ENCODE assay signal across 9 mouse cellular contexts in genomic region chr10:76835497-76836357, GRCm38 (mm10).
DNase-seq lines count a peak whose midpoint lies in the region; ATAC-seq and TF ChIP-seq lines count a peak whose summit lies in the region.
"Had no signal": no experiment of that assay in that cellular context is flagged by ENCODE, and none has a peak within 500 bp of the region (broad histone marks: within the 10 kb centered on the region; RNA-seq: fewer than 3 reads in every experiment).

No protein-coding gene starts in this region.

- no peak overlapping the region for H3K4me3 ChIP-seq in ES-Bruce4 (ENCODE audit: low read depth, low read length)
- no peak overlapping the region for H3K4me3 ChIP-seq in forebrain, embryonic 13.5 days
- H3K4me3 ChIP-seq in lung, embryonic 14.5 days (ENCODE audit: low read depth, low read length) = no peak overlapping the region
- H3K4me3 ChIP-seq: heart, embryonic 15.5 days had no signal

- ATAC-seq in forebrain, embryonic 13.5 days = peak; percentile 75
- ATAC-seq in lung, embryonic 14.5 days (ENCODE audit: insufficient read depth) = 0 out of 2 replicates have a peak, but pooled peaks have one; percentile 21

- intact Hi-C loops in heart, postnatal 14 days (cut with DNase I) = loop anchor here (1.0 to 5.0 kb wide), 4 partner anchors 132 to 417 kb away; no protein-coding TSS in a partner anchor

- H3K27me3 ChIP-seq in ES-Bruce4 (ENCODE audit: control insufficient read depth, insufficient read depth, low read length, poor library complexity, severe bottlenecking) = no peaks in the 10 kb centered on the region
- H3K27me3 ChIP-seq in forebrain, embryonic 13.5 days = no peaks in the 10 kb centered on the region
- no peaks in the 10 kb centered on the region for H3K27me3 ChIP-seq in lung, embryonic 14.5 days (ENCODE audit: insufficient read depth, low read length)

- no peak for TF ChIP-seq EP300 in ES-Bruce4 (IDR thresholded peaks at IDR 0.05; ENCODE audit: insufficient read depth, low read depth, low read length)

- WGBS in forebrain, embryonic 13.5 days = 62% methylated on average over 14 of the region's 14 CpGs
- WGBS in lung, embryonic 14.5 days = 52% methylated on average over 14 of the region's 14 CpGs

- TF ChIP-seq POLR2A in ES-Bruce4 (IDR thresholded peaks at IDR 0.05; ENCODE audit: insufficient read depth, low read length) = no peak

- no peak overlapping the region for H3K9ac ChIP-seq in ES-Bruce4 (ENCODE audit: low read depth, poor library complexity, severe bottlenecking)
- no peak overlapping the region for H3K9ac ChIP-seq in forebrain, embryonic 13.5 days
- no peak overlapping the region for H3K9ac ChIP-seq in lung, embryonic 14.5 days
- H3K9ac ChIP-seq: heart, embryonic 15.5 days had no signal

- no peaks in the 10 kb centered on the region for H3K4me1 ChIP-seq in ES-Bruce4 (ENCODE audit: control insufficient read depth, insufficient read depth, low read length)
- H3K4me1 ChIP-seq in forebrain, embryonic 13.5 days = no peaks in the 10 kb centered on the region
- no peaks in the 10 kb centered on the region for H3K4me1 ChIP-seq in lung, embryonic 14.5 days (ENCODE audit: insufficient read depth)

- no peak overlapping the region for H3K4me2 ChIP-seq in forebrain, embryonic 13.5 days
- no peak overlapping the region for H3K4me2 ChIP-seq in lung, embryonic 14.5 days
- H3K4me2 ChIP-seq: heart, embryonic 15.5 days had no signal

- no peaks in the 10 kb centered on the region for H3K36me3 ChIP-seq in ES-Bruce4 (ENCODE audit: control insufficient read depth, insufficient read depth, low read length, poor library complexity, severe bottlenecking)
- H3K36me3 ChIP-seq in forebrain, embryonic 13.5 days (ENCODE audit: poor library complexity, severe bottlenecking) = no peaks in the 10 kb centered on the region
- no peaks in the 10 kb centered on the region for H3K36me3 ChIP-seq in lung, embryonic 14.5 days (ENCODE audit: insufficient read depth)
- H3K36me3 ChIP-seq: heart, embryonic 15.5 days had no signal

- H3K9me3 ChIP-seq in ES-Bruce4 (replicated peaks; ENCODE audit: control insufficient read depth, insufficient read depth, low read length, poor library complexity, severe bottlenecking) = no peaks in the 10 kb centered on the region
- H3K9me3 ChIP-seq in forebrain, embryonic 13.5 days (replicated peaks) = no peaks in the 10 kb centered on the region
- H3K9me3 ChIP-seq in lung, embryonic 14.5 days (ENCODE audit: low read depth, low read length) = no peaks in the 10 kb centered on the region
- H3K9me3 ChIP-seq: heart, embryonic 15.5 days had no signal

- DNase-seq in c-Kit-positive CD71-positive TER-119-negative erythroid progenitor cells, embryonic 14.5 days (ENCODE audit: low read depth) = peak; percentile 50
- peak; percentile 85 to 90 for DNase-seq in heart, postnatal 14 days
- peak; percentile 92 to 93 for DNase-seq in kidney, postnatal 4 days
- peak; percentile 95 for DNase-seq in lung, embryonic 14.5 days
- DNase-seq in ovary, adult 18-20 months (ENCODE audit: low spot score) = peak; percentile 42
- peak; percentile 20 to 49 for DNase-seq in thymus, adult 18-20 months

- peak; percentile 98 for TF ChIP-seq CTCF in ES-Bruce4 (IDR thresholded peaks at IDR 0.05; ENCODE audit: low read depth, low read length)
- TF ChIP-seq CTCF in lung, embryonic 14.5 days (IDR thresholded peaks at IDR 0.05; ENCODE audit: low read depth) = peak; percentile 100

- no peak overlapping the region for H3K27ac ChIP-seq in ES-Bruce4 (ENCODE audit: insufficient read depth, low read length)
- no peak overlapping the region for H3K27ac ChIP-seq in forebrain, embryonic 13.5 days
- H3K27ac ChIP-seq in lung, embryonic 14.5 days (ENCODE audit: low read depth) = no peak overlapping the region
- H3K27ac ChIP-seq: heart, embryonic 15.5 days had no signal

Comparison
In these comparisons a context has a peak if more than half of its experiments do, and no peak if none do; other contexts are left out.
1. DNase-seq: peak in every context shown above with its lines; median percentile 95 in lung, embryonic 14.5 days; 92 in kidney, postnatal 4 days; 88 in heart, postnatal 14 days; 50 in c-Kit-positive CD71-positive TER-119-negative erythroid progenitor cells, embryonic 14.5 days; 42 in ovary, adult 18-20 months; 34 in thymus, adult 18-20 months.